Mouse (Mus musculus) regulatory T cell (primary cell): ENCODE measurements at regions not wholly inside any gene's neighbourhood (a gene's known extent, or its start where the extent isn't known, plus 50 kb on each side); places are given as distances from the start of the nearest gene placed in this dataset.
"Not testable (repeated sequence)": the region's sequence is repeated elsewhere in the genome, so short reads cannot be mapped to it uniquely, and the experiment has no call there.

ENCODE experiments used
- in situ Hi-C: fragments of 300-600 bp; cut with MboI, MseI; formaldehyde crosslinking; loops from one replicate; pipeline ENCODE4 v1.15.1; 2025; ENCODE audit warnings: high pct_unique_total_duplicates

GRCm38 (mm10) chr9:8731141-8731540 is 168.5 kb upstream of the Pgr start:
- in situ Hi-C loops, result no loop called here

DNA sequence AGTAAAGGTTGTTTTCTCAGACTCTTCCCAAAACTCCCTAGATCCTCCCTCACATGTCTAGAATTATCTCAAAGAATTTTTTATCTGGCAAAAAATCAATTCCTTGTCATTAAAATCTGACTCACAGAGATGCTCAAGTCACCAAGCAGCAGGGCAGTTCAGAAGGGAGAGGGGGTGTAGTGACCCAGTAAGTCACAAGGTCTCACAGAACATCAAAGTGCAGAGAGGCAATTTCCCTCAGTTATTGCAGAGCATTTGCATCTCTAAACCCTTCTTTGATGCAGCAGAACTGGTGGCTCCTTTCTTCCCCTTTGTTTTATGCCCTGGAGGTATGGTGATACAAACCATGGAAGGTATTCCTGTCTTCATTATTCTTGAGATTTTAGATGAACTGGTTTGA is 166.1 kb upstream of the Pgr start:
- in situ Hi-C loops, result no loop called here

DNA sequence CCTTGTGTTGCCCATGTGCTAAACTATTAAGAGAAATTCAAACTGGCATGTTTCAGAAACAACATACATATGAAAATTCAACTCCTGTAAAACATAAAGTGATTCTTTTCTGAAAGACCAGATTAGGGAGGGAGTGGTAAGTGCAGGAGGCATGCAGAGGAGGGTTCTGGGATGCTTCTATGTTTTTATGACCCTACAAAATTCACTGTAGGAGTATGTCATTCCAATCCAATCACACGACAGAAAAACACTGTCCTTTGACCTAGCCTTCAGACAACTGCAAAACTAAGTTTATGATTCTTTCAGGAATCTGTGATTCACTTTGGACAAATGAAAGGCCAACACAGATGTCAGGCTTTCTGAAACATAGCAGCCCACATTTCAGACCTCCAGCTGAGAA is 159.4 kb upstream of the Pgr start:
- in situ Hi-C loops, result no loop called here

GRCm38 (mm10) chr9:8749878-8750277 is 149.8 kb upstream of the Pgr start:
- in situ Hi-C loops, result no loop called here

GRCm38 (mm10) chr9:8760876-8761275 is 138.8 kb upstream of the Pgr start:
- in situ Hi-C loops, result loop anchor here (5.0 kb wide), 1 partner anchor 69 kb away; no protein-coding TSS in a partner anchor

- in situ Hi-C loops, result not testable (repeated sequence)
These were observed 130.2 kb upstream of the Pgr start for GRCm38 (mm10) chr9:8769398-8769797.

DNA sequence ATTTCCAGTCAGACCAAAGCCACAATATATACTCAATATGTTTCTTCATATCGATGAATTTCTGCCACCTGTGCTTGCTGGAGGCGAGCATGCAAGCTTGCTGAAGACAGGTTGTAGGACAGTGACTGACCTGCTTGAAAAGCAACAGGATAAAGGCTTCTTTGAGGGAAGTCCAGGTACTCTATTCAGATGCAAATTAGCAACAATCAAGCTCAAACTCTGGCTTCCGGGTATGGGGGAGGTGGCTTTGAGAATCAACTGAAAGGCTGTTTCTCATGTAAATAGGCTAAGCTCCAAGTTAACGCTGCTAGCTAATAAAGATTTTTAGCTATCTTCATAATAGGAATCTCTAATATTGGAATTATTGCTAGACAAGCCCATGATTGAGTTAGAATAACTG is 129.6 kb upstream of the Pgr start:
- in situ Hi-C loops, result no loop called here

- in situ Hi-C loops, result not testable (repeated sequence)
These were observed 118.3 kb upstream of the Pgr start for GRCm38 (mm10) chr9:8781336-8781735.

- in situ Hi-C loops, result no loop called here
These were observed 85.4 kb upstream of the Pgr start for GRCm38 (mm10) chr9:8814236-8814635.

DNA sequence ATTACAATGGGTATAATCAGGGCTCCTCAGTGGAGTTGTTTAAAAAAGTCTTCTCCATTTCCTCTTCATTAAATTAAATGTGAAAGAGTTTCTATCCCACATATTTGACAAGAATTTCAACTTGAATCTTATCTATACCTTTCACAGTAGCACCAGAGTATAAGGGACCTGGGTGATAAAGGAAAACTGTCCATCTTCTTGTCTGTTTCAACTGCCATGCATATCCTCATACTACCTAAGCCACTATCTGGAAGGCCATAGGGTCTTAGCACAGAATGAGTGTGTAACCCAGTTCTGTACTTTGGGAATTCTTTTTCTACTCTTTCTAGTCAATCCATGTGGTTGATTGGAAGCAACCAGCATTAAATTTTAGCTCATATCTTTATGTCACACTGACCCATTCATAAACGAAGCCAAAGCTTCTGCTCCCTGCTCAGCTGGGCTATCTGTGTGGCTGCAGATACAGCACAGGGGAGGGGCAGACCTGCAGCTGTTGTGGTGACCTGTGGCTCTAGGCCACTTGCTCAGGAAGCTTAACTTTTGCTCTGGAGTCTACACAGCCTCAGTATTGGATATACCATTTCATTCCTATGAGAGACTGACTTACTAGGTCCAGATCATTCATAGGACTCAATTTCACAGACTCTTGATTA is 75.8 kb upstream of the Pgr start:
- in situ Hi-C loops, result no loop called here

DNA sequence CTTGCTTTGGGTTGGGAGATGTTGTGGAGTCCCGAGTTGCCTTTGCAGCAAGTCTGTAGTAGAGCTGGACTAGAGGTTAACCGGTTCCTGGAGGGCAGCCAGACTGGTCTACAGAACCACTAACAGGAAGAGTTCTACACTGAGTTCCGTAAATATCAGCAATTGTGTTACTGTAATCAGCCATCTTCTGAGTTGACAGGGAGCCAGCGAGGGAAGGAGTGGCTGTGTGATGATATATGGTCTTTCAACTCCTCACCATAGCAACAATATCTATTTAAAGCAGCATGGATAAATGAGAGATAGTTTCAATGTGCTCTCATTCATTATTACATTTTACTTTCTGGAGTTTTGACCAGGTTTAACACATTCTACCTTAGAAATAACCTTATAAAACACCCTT is 67.5 kb upstream of the Pgr start:
- in situ Hi-C loops, result no loop called here

DNA sequence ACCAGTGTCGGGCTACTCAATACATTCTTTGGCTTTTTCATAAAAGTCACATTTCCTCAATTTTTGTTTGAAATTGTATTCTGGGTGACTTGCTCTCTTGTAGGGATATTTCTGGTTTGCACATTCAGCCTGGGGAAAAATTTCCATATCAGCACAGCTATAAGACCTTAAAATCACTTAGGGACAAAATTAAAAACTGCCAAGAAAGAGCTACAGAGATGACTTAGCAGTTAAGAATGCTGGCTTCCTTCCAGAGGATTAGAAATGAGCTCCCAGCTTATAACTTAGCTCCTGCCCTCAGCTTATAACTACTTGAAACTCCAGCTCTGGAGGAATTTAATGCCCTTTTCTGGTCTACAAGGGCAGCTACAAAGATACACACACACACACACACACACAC is 62.6 kb upstream of the Pgr start:
- in situ Hi-C loops, result no loop called here

- in situ Hi-C loops, result no loop called here
These were observed 61.3 kb upstream of the Pgr start for GRCm38 (mm10) chr9:8838356-8838755.

DNA sequence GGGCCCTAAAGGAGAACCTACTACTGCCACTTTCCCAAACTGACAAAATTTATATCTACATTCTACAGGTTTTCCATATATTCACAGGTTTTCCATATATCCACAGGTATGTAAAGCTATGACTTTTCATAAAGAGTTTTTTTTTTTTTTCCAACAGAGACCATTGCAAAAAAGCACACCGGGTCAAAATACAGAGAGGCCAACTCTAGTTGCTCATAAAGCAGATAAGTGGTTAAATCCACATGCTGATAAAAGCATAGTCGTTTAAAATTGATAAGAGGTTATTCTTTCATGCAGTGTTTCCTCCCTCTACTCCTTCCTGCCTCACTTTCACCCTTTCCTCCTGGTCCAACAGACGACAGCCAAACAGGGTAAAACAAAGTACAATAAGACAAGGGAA is 60.7 kb upstream of the Pgr start:
- in situ Hi-C loops, result no loop called here
